Mouse (Mus musculus) adrenal gland, adult 8-10 months (tissue): Measurements from ENCODE around the gene Tut1. TPM values are rescaled to one million over a fixed set of nuclear protein-coding genes. Genes with fewer than 3 reads are reported as not detected.
"Not testable (repeated sequence)": the region's sequence is repeated elsewhere in the genome, so short reads cannot be mapped to it uniquely, and the experiment has no call there.

Experiments used
- DNase-seq: peaks from one replicate; pipeline ENCODE4 v3.0.0; 2022
- total RNA-seq, 4 experiments: library from RNA; stranded (reverse); gene quantifications; 2 replicates each; pipeline ENCODE4 v1.2.4; 2022

The Tut1 gene
- total RNA-seq, 4 experiments from 2014 or later = 22.9 to 31.9 (median 26.8) TPM

GRCm38 (mm10) chr19:8984255-8984868 is 30.7 kb downstream of the Tut1 start:
- peak; percentile 51 for DNase-seq

GRCm38 (mm10) chr19:8985891-8986290 is 32.2 kb downstream of the Tut1 start:
- DNase-seq = no peak

DNA sequence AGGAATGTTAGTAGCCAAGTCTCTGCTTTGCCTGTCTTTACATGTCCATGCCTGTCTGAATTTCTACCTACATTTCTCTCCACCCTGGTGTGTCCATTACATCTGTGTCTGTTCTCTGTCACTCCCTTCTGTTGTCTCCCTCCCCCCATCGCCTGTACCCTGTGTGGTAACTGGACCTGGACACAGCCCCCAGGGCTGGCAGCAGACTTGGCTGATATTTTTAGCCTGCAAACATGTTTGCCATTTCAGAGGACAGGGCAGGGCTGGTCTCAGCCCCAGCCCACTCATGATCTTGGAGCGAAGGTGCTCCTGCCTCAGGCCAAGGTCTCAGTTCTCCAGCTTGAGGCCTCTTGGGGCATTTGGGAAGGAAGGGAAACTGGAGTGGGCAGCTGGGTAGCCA is 34.2 kb downstream of the Tut1 start:
- no peak for DNase-seq

DNA sequence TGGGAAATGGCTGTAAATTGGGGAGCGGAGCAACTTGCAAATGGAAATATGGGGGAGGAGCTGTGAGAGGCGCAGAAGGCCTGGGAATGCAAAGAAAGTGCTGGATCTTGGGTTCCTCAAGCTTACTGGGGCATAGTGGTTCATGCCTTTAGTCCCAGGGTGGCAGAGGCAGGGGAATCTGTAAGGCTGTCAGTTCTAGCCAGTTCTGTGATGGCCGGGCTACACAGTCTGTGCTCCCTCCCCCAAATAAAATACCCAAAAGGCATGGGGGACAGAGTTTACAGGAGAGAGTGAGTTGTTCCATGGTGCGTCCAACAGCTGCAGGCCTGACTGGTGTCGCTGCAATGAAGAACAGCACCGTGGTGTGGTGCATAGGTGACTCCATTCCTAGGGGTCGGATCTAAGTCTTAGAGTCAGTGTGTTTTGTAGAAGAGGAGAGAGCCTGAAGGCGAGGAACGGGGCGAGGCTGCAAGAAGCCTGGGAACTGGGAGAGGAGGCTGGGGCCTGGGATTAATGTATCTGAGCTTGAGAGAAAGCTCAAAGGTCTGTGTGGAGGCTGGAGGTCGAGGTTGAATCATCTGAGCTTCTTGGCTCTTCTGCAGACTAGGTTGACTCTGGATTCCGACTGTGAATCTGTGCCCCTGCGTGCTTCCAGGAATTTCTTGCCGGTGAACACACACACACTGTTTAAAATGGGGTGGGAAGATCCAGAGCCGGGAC is 34.9 kb downstream of the Tut1 start:
- peak; percentile 33 for DNase-seq

GRCm38 (mm10) chr19:8989066-8989566 is 35.5 kb downstream of the Tut1 start, which contains the start of gene Ahnak:
TSS of gene Ahnak (plus strand) at chr19:8989284.
- DNase-seq = peak; percentile 68

GRCm38 (mm10) chr19:8989567-8990431 is 36.2 kb downstream of the Tut1 start:
- peak; percentile 80 for DNase-seq

DNA sequence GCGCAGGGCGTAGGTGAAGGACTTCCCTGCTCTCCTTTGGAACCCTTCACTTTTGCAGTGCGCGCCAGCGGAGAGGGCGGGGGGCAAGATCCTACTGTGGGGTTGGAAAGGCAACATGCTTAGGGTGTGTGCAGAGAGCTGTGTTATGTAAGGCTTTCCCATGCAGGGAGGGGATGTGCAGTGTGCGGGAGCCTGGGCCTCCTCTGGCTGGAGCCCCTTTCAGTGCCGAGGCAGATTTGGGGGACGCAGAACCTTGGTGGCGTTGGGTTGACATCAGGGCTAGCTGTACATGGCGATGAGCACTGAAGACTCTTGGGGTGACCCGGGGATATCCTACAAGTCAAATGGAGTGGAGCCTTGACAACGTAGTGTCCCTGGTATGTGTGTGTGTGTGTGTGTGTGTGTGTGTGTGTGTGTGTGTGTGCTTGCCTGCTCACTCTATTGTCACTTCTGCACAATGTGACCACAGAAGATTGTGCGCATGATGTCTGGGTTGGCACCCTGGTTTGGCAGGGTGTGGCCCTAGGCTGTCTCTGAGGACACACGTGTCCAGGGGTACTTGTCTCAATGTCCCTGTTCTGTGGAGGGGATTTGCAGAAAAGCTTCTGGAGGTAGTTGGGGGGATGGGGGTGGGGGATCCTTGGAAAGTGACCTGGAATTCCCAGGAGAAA is 36.9 kb downstream of the Tut1 start:
- no peak for DNase-seq

- no peak for DNase-seq
These were observed 37.7 kb downstream of the Tut1 start for GRCm38 (mm10) chr19:8991245-8991870.

DNA sequence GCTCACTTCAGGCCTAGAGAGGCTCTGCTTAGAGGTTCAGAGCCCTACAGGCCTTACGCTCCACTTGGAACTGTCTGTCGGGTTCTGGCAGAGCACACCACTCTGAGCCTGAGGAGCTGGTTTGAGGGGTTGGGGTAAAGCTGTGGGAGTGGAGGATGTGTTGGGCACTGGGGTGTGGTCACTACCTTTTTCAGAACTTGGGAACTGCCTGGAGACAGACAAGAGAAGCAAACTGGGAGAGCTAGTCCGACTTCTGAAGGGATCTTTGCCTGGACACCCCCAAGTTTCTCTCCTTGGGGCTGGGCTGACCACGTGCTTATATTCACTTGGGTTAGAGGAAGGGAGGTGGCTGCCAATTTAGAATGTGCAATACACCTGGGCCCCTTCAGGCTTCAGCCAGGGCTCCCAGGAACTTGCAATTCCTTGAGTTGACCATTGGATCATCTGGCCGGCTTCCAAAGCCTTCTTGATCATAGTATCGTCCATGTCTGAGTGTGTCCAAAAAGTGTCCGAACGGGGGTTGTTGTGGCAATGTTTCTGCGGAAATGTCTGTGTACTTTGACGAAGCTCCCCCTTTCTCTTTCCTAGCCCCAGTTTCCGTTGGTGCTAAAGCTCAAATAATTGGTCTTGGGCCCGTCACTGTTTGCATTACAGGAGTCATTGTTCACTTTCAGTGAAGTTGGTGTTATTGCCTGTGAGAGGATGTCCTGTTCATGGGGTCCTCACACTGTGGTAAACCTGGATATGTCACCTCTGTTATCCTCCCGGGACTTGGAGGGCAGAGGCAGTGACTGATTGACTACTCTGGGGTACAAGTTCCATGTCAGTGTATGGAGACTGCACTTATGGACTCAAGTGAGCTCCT is 38.5 kb downstream of the Tut1 start:
- DNase-seq = peak; percentile 49

- DNase-seq = peak; percentile 80
These were observed 39.4 kb downstream of the Tut1 start for GRCm38 (mm10) chr19:8992769-8993624.

DNA sequence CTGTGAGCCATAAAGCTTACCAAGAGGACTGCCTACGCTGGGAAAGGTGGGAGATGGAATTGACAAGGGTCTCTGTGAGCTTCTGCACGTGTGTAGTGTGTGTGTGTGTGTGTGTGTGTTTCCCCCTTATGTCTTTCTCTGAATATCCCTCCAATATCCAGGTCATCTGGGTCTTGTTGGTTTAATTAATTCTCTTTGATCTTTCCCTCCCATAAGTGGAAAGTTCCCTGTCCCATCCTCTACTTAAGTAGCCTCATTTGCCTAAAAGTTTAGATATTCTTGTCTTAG is 39.9 kb downstream of the Tut1 start:
- no peak for DNase-seq

- no peak for DNase-seq
These were observed 41.4 kb downstream of the Tut1 start for GRCm38 (mm10) chr19:8994813-8995607.

DNA sequence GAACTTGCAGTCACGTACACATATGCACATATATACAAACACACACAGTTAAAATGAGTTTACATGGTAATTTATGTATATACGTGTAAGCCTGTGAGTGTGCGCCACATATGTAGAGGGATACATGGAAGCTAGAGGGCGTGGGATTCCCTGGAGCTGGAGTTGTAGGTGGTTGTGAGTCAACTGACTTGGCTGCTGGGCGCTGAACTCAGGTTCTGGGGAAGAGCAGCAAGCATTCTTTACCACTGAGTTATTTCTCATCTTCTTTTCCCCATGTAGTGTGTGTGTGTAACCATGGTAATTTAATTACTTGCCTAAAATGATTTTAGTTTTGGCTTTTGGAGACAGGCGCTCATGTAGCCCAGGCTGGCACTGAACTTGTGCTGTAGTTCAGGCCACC is 43.0 kb downstream of the Tut1 start:
- DNase-seq = no peak

- DNase-seq = peak; percentile 85
These were observed 43.9 kb downstream of the Tut1 start for GRCm38 (mm10) chr19:8997546-8997945.

DNA sequence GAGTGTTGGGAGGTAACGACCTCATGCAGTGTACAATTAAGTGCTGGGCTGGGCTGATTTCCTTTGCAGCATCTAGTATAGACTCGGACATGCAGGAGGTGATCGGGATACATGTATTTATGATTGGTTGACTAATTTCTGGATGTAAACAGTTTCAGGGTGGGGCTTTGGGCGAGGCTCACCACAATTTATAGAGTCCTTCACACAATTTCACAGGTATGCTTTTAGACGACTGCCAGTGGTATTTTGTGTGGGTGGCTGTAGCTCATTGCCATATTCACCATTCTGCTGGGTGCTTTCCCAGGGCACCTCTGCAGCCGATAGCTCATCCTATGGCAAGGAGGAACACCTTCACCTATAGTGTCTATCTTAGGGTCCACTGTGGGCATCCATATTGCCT is 44.9 kb downstream of the Tut1 start:
- DNase-seq = no peak

DNA sequence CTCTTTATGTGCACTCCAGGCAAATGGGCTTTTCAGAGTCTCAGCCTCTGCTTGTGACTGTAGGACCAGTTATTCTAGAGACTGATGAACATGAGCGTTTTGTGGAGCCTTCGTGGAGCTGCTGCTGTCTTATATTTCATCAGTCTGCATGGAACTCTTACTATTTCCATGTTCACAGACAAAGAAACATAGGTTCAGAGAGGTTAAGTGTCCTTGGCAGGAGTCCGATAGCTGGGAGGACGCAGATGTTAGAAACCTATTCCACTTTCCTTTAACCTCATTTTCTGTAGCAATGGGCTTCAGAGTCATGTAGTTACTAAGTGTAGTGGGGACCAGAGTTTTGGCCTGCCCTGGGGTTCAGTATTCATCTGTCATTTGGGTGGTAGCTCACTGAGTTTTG is 45.6 kb downstream of the Tut1 start:
- DNase-seq = no peak

DNA sequence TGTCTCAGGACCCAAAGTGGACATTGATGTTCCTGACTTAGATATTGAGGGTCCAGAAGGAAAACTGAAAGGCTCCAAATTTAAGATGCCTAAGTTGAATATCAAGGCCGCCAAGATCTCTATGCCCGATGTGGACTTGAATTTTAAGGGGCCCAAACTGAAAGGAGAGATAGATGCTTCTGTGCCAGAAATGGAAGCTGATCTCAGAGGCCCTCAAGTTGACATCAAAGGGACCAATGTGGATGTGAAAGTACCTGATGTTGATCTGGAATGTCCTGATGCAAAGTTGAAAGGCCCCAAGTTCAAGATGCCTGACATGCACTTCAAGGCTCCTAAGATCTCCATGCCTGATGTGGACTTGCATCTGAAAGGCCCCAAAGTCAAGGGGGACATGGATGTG is 53.3 kb downstream of the Tut1 start:
- not testable (repeated sequence) for DNase-seq
